8 mouse cellular contexts compared by ENCODE assay signal in the genomic region with DNA sequence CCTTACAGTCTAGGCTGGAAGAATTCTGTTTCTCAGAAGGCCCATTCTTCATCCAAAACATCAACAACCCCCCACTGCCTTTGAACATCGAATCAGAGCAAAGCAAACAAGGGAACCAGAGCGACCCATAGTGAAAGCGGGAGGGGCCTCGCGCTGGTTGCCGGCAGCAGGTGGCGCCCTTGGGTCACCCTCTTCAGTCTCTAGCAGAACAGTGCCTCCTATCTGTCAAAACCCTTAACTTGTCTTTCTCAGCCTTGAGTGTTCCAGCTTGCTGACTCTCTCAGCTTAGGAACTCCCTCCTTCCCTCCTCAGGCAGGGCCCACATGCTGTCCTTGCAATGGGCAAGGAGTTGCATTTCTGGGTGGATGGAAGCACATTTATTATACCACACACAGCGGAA. TPM values are rescaled to one million over a fixed set of nuclear protein-coding genes. Genes with fewer than 3 reads are reported as not detected.
DNase-seq lines count a peak whose midpoint lies in the region; ATAC-seq and TF ChIP-seq lines count a peak whose summit lies in the region.

No protein-coding gene starts in this region.

- no peak for ATAC-seq in hindbrain, embryonic 12.5 days (ENCODE audit: low FRiP score)
- peak; percentile 67 for ATAC-seq in lung, postnatal 0 days

- TF ChIP-seq EP300 in lung, postnatal 0 days (IDR thresholded peaks at IDR 0.05), result no peak

- 0 out of 2 replicates have a peak overlapping the region, but pooled peaks have one; percentile 4 for H3K4me3 ChIP-seq in hindbrain, embryonic 12.5 days
- H3K4me3 ChIP-seq in lung, postnatal 0 days (ENCODE audit: low read depth, low read length), result 0 out of 2 replicates have a peak overlapping the region, but pooled peaks have one; percentile 2

- H3K4me1 ChIP-seq in hindbrain, embryonic 12.5 days, result 0 out of 2 replicates have a peak, but pooled peaks cover 3% of the 10 kb centered on the region
- H3K4me1 ChIP-seq in lung, postnatal 0 days (ENCODE audit: insufficient read depth, low read depth, low read length), result no peaks in the 10 kb centered on the region

- H3K4me2 ChIP-seq in hindbrain, embryonic 12.5 days (replicated peaks), result peak overlapping the region; percentile 29
- H3K4me2 ChIP-seq in lung, postnatal 0 days (replicated peaks; ENCODE audit: low read depth, low read length), result no peak overlapping the region; the same call in 1 of the 2 replicates

- no peak overlapping the region for H3K27ac ChIP-seq in hindbrain, embryonic 12.5 days
- no peak overlapping the region for H3K27ac ChIP-seq in lung, postnatal 0 days (ENCODE audit: low read length)

- peak; percentile 93 for DNase-seq in R1 (ENCODE audit: low read depth, low spot score)
- peak; percentile 79 to 85 for DNase-seq in cerebellum, postnatal 10 days
- DNase-seq in frontal cortex, postnatal 10 days (ENCODE audit: low spot score in 2 of 2), result peak; percentile 40 to 59
- peak; percentile 70 to 78 for DNase-seq in layer of hippocampus, postnatal 10 days (ENCODE audit: low spot score in 2 of 2)
- peak; percentile 93 for DNase-seq in lung, postnatal 0 days (ENCODE audit: low spot score)
- peak; percentile 46 for DNase-seq in retina, postnatal 7 days (ENCODE audit: low read depth, low spot score)
- DNase-seq in urinary bladder, adult 2 months (ENCODE audit: low spot score), result peak; percentile 64

- no peak overlapping the region for H3K9ac ChIP-seq in hindbrain, embryonic 12.5 days
- H3K9ac ChIP-seq in lung, postnatal 0 days (replicated peaks; ENCODE audit: low read depth), result no peak overlapping the region

- H3K9me3 ChIP-seq in hindbrain, embryonic 12.5 days (replicated peaks), result no peaks in the 10 kb centered on the region
- no peaks in the 10 kb centered on the region for H3K9me3 ChIP-seq in lung, postnatal 0 days (ENCODE audit: low read length)

- TF ChIP-seq CTCF in lung, postnatal 0 days (IDR thresholded peaks at IDR 0.05), result peak; percentile 99

- H3K27me3 ChIP-seq in hindbrain, embryonic 12.5 days, result no peaks in the 10 kb centered on the region
- no peaks in the 10 kb centered on the region for H3K27me3 ChIP-seq in lung, postnatal 0 days (replicated peaks; ENCODE audit: insufficient read depth, low read length)

- 11% methylated on average over 8 of the region's 8 CpGs for WGBS in hindbrain, embryonic 12.5 days
- 9% methylated on average over 8 of the region's 8 CpGs for WGBS in lung, postnatal 0 days

- H3K36me3 ChIP-seq in hindbrain, embryonic 12.5 days, result no peaks in the 10 kb centered on the region
- H3K36me3 ChIP-seq in lung, postnatal 0 days (ENCODE audit: insufficient read depth, low read length), result no peaks in the 10 kb centered on the region

RNA-seq across cellular contexts. Expression of a gene that starts 53.9 kb away (rescaled TPM):
- 0.39 and 0.65 TPM in 2 replicates for polyA plus RNA-seq in hindbrain, embryonic 12.5 days (2016; fragmentation: Nextera tagmentation; extraction: Ambion mirVana)
- 1 to 10 TPM; 1.8 to 2.1 TPM for total RNA-seq in layer of hippocampus, postnatal 10 days (2021)
- 3.4 and 4.4 TPM in 2 replicates for polyA plus RNA-seq in lung, postnatal 0 days (2015; fragmentation: Nextera tagmentation; extraction: Ambion mirVana)
- 1.4 and 2.7 TPM in 2 replicates for polyA plus RNA-seq in urinary bladder, adult 2 months (2012; rRNA removed)
